Mouse (Mus musculus) liver, postnatal 0 days (tissue): ENCODE data around the gene Srxn1. TPM values are rescaled to one million over a fixed set of nuclear protein-coding genes. Genes with fewer than 3 reads are reported as not detected.

ENCODE experiments used
- ATAC-seq: fragments of 200-750 bp; cut with Nextera tagmentation; 2 replicates; pipeline ENCODE4 v1.8.0; 2017; ENCODE audit warnings: mild to moderate bottlenecking, moderate library complexity
- DNase-seq: peaks from one replicate; pipeline ENCODE4 v3.0.0-alpha.2; 2016
- H3K27ac ChIP-seq: fragments of 300-500 bp; sonication (generic); 2 replicates; pipeline ENCODE4 v1.5.1; 2014; ENCODE audit warnings: antibody characterized with exemption, moderate library complexity, mild to moderate bottlenecking, low read depth
- H3K27me3 ChIP-seq: fragments of 300-500 bp; sonication (generic); 2 replicates; pipeline ENCODE4 v1.6.1; 2014; ENCODE audit warnings: low read length, control low read depth, mixed read lengths; ENCODE audit not compliant: insufficient read depth
- H3K36me3 ChIP-seq: fragments of 300-500 bp; sonication (generic); replicated peaks from 2 replicates; pipeline ENCODE4 v1.6.1; 2014; ENCODE audit warnings: mild to moderate bottlenecking, control low read depth, low read length, moderate library complexity, mixed read lengths; ENCODE audit not compliant: insufficient read depth
- H3K4me1 ChIP-seq: fragments of 300-500 bp; sonication (generic); 2 replicates; pipeline ENCODE4 v1.6.1; 2014; ENCODE audit warnings: antibody characterized with exemption, mild to moderate bottlenecking, control low read depth; ENCODE audit not compliant: insufficient read depth
- H3K4me2 ChIP-seq: fragments of 300-500 bp; sonication (generic); 2 replicates; pipeline ENCODE4 v1.6.1; 2014; ENCODE audit warnings: low read depth, mild to moderate bottlenecking, low read length, moderate library complexity, mixed read lengths
- H3K4me3 ChIP-seq: fragments of 300-500 bp; sonication (generic); 2 replicates; pipeline ENCODE4 v1.5.1; 2014; ENCODE audit warnings: low read depth, low read length
- H3K9ac ChIP-seq: fragments of 300-500 bp; sonication (generic); replicated peaks from 2 replicates; pipeline ENCODE4 v1.6.1; 2014; ENCODE audit warnings: mild to moderate bottlenecking, moderate library complexity
- H3K9me3 ChIP-seq: fragments of 300-500 bp; sonication (generic); 2 replicates; pipeline ENCODE4 v1.6.1; 2016; ENCODE audit warnings: mild to moderate bottlenecking, control low read depth, low read length, mixed read lengths
- CTCF ChIP-seq: sonication (generic); IDR thresholded peaks from 2 replicates; pipeline ENCODE4 v1.5.1; 2016; ENCODE audit warnings: antibody characterized with exemption, low read depth
- EP300 ChIP-seq: IDR thresholded peaks from 2 replicates; pipeline ENCODE4 v1.6.1; 2016; ENCODE audit warnings: antibody characterized with exemption, low read depth, mild to moderate bottlenecking
- WGBS: fragments of 180-500 bp; shearing (Covaris S2); extraction: QIAGEN DNeasy Blood & Tissue Kit; methylation state at CpG from one replicate; pipeline ENCODE4 v1.1.7; 2014; ENCODE audit not compliant: insufficient replicate concordance; 5-methylcytosine and 5-hydroxymethylcytosine counted together
- polyA plus RNA-seq: library from polyadenylated mRNA; unstranded; fragments of >200 nt; fragmentation: Nextera tagmentation; extraction: Ambion mirVana; gene quantifications from 2 replicates; pipeline ENCODE4 v1.2.1, GENCODE M21; 2015

The Srxn1 gene
- polyA plus RNA-seq, 1 experiment from 2014 or later = 8.7 TPM

DNA sequence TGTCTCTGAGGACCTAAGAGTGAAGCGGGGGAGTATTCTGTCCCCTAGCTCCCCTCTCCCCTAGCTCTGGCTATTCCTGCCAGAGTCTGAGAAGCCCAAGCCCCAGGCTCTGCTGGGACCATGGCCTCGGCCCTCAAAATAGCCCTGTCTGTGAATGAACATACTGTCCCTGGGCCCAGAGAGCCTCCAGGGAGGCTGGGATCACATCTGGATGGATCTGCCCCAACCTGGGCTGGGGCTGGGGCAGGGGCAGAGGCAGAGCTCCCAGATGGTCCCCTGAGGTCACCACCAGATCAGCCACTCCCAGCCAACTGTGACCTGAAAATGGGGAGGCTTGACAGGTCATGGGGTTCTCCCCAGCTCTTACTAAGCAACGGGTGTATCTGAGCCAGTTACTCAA is 41.8 kb downstream of the Srxn1 start:
- Histone ChIP-seq H3K4me3 (no peak overlapping the region), H3K4me1 (peaks cover 10% of the 10 kb centered on the region; the same call in 1 of the 2 replicates), H3K36me3 (no peaks in the 10 kb centered on the region), H3K27ac (no peak overlapping the region), H3K9ac (no peak overlapping the region), H3K4me2 (no peak overlapping the region), H3K27me3 (peaks cover 39% of the 10 kb centered on the region), H3K9me3 (no peaks in the 10 kb centered on the region)
- ATAC-seq = no peak
- no peak for DNase-seq
- WGBS = 64% methylated on average over 3 of the region's 3 CpGs
- TF ChIP-seq EP300 (no peak), CTCF (no peak)

DNA sequence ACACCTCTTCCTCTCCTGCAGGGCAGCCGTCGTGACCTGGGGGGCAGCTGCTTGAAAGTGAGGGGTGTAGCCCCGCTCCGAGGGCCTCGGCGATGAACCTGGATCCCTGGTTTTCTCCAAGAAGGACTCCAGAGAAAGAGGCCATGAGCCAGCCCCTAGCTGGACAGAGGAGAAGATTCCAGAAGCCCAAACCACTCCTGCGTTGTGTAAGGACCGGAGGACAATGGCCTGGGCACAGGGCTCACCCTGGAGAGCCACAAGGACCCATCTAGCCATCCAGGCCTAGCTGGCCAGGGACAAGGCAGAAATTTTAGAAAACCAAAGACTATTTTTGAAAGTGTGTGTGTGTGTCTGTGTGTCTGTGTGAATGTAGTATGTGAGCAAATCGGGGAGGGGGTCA is 43.4 kb downstream of the Srxn1 start:
- H3K9me3 ChIP-seq = no peaks in the 10 kb centered on the region
- 80% methylated on average over 9 of the region's 9 CpGs for WGBS
- no peaks in the 10 kb centered on the region for H3K36me3 ChIP-seq
- ATAC-seq (no peak), DNase-seq (no peak)
- H3K27ac ChIP-seq = no peak overlapping the region
- peaks cover 5% of the 10 kb centered on the region; the same call in 1 of the 2 replicates for H3K4me1 ChIP-seq
- TF ChIP-seq CTCF (no peak), EP300 (no peak)
- peaks cover 23% of the 10 kb centered on the region for H3K27me3 ChIP-seq
- no peak overlapping the region for H3K4me3 ChIP-seq
- no peak overlapping the region for H3K9ac ChIP-seq
- H3K4me2 ChIP-seq = no peak overlapping the region

DNA sequence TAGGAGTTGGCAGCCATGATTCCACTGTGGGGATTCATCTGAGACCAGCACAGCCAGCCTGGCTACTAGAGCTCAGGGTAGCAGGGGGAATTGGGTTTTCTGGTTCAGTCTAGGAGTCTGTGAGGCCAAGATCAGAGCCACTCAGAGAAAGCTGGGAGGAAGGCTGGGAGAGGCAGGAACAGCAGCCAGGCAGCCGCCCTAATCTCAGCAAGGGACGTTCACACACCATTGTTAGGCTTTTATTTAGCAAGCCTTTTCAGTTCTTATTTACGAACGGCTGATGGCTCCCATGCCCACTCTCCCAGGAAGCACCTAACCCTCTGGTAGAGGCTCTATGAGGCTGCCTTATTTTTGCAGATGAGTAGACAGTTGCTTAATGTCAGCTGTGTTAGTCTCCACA is 44.6 kb downstream of the Srxn1 start:
- TF ChIP-seq EP300 (no peak), CTCF (no peak)
- Histone ChIP-seq H3K9ac (no peak overlapping the region), H3K36me3 (no peaks in the 10 kb centered on the region), H3K9me3 (no peaks in the 10 kb centered on the region), H3K27ac (no peak overlapping the region), H3K27me3 (peaks cover 10% of the 10 kb centered on the region), H3K4me3 (no peak overlapping the region), H3K4me1 (no peaks in the 10 kb centered on the region), H3K4me2 (no peak overlapping the region)
- DNase-seq (no peak), ATAC-seq (no peak)
- WGBS = 50% methylated on average over 4 of the region's 4 CpGs

DNA sequence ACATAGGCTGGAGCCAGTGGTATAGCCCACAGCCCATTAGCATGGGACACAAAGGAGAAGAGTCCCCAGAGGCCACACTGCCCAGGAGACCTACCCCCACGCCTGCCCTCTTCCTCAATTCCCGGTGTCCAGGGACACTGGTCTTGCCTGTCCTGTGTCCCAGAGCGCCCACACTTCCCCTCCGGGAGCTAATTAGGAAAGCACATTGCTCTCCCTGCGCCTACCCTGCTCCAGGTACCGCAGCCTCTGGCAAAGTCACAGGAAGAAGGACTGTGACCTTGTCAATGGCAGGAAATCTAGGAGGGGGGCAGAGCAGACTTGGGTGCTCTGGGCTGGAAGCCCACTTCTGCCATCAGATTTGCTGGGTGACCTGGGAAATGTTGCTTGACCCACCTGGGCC is 45.1 kb downstream of the Srxn1 start:
- DNase-seq (no peak), ATAC-seq (no peak)
- TF ChIP-seq EP300 (no peak), CTCF (no peak)
- no peaks in the 10 kb centered on the region for H3K4me1 ChIP-seq
- H3K36me3 ChIP-seq = no peaks in the 10 kb centered on the region
- H3K9ac ChIP-seq = no peak overlapping the region
- H3K27ac ChIP-seq = no peak overlapping the region
- no peak overlapping the region for H3K4me3 ChIP-seq
- 59% methylated on average over 6 of the region's 6 CpGs for WGBS
- no peaks in the 10 kb centered on the region for H3K9me3 ChIP-seq
- H3K27me3 ChIP-seq = peaks cover 8% of the 10 kb centered on the region; the same call in 1 of the 2 replicates
- no peak overlapping the region for H3K4me2 ChIP-seq

DNA sequence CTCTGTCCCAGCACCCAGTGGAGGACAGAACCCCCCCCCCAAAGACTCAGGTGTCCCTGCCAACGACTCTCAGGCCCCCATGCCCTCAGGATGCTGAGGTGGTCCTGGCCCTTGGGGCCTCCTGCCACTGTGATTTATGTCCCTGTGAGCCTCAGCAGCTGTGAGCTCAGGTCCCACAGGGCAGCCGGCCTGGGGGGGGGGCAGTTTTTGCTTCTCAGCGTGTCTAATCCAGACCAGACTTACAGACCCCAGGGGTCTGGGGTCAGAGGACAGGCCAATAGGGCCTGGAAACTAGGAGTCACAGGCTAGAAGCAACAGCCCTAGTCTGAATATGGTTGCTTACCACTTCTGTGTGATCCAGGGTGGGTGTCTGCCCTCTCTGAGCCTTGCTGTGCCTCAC is 48.0 kb downstream of the Srxn1 start:
- DNase-seq = no peak
- Histone ChIP-seq H3K4me2 (no peak overlapping the region), H3K27me3 (no peaks in the 10 kb centered on the region), H3K4me1 (no peaks in the 10 kb centered on the region), H3K9ac (no peak overlapping the region), H3K4me3 (no peak overlapping the region), H3K9me3 (no peaks in the 10 kb centered on the region), H3K36me3 (no peaks in the 10 kb centered on the region), H3K27ac (no peak overlapping the region)
- no peak for ATAC-seq
- TF ChIP-seq CTCF (no peak), EP300 (no peak)
- WGBS = 33% methylated on average over 3 of the region's 3 CpGs

DNA sequence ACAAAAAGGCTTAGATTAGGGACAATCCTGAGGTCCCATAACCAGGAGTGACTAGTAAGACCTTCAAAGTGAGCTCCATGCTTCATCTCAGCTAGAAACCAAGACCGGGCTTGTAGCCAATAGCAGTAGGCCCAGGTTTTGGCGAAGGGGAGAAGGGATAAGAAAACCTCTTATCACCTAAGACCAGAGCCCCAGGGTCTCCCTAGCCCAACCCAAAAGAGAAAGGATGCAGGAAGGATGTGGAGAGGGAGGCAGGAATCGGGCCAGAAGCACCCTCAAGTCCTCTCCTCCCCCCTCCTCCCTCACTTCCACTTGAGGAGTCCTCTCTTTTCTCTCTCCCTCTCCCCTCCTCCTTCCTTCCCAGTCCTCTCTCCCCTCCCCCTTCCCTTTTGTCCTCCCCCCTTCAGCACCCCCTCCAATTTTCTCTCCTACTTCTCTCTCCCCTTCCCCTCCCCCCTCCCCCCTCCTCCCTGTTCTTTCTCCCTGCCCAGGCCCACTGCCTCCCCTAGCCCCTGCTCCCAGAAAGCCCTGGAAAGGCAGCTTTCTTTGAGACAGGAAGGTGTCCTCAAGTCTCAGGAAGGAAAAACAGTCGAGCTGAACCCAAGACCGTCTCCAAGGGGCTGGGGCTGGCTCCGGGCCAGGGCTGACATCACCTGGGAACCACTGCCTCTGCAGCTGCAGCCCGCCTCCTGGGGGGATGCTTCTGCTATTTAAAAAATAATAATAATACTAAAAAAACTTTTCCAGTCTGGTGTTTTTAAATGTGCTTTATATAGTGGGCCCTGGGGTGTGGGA is 50.3 kb downstream of the Srxn1 start:
- TF ChIP-seq CTCF (no peak), EP300 (no peak)
- Histone ChIP-seq H3K4me2 (no peak overlapping the region), H3K4me1 (no peaks in the 10 kb centered on the region), H3K27ac (no peak overlapping the region), H3K9ac (no peak overlapping the region), H3K4me3 (no peak overlapping the region), H3K36me3 (no peaks in the 10 kb centered on the region), H3K9me3 (no peaks in the 10 kb centered on the region), H3K27me3 (no peaks in the 10 kb centered on the region)
- WGBS = 35% methylated on average over 7 of the region's 7 CpGs
- no peak for DNase-seq
- no peak for ATAC-seq

DNA sequence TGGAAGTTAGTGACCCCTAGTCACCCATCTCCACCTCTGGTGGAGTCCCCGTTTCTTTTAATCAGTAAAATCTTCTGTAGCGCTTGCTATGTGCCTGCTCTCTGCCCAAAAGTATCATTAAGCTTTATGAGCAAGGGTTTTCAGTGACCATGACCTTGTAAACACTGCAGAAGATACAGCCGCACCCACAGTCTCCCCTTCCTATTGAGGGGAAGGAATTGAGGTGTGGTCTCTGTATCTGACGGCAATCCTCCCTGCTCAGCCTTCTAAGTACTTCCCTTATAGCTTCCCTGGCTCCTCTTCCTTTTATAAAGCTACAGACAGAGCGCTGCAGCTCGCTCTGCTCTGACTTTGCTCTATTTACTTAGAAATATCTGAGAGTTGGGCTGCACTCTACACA is 51.2 kb downstream of the Srxn1 start:
- no peak overlapping the region for H3K27ac ChIP-seq
- no peaks in the 10 kb centered on the region for H3K36me3 ChIP-seq
- ATAC-seq = no peak
- no peak overlapping the region for H3K4me2 ChIP-seq
- DNase-seq = no peak
- TF ChIP-seq CTCF = no peak
- no peak for TF ChIP-seq EP300
- no peaks in the 10 kb centered on the region for H3K27me3 ChIP-seq
- no peaks in the 10 kb centered on the region for H3K9me3 ChIP-seq
- H3K4me1 ChIP-seq = no peaks in the 10 kb centered on the region
- H3K4me3 ChIP-seq = no peak overlapping the region
- WGBS = 51% methylated on average over 6 of the region's 6 CpGs
- H3K9ac ChIP-seq = no peak overlapping the region
